Mouse (Mus musculus) embryonic facial prominence, embryonic 13.5 days (tissue): ENCODE data around the gene Fgd3. TPM values are rescaled to one million over a fixed set of nuclear protein-coding genes. Genes with fewer than 3 reads are reported as not detected.

ENCODE experiments used
- ATAC-seq: fragments of 200-750 bp; cut with Nextera tagmentation; 2 replicates; pipeline ENCODE4 v1.8.0; 2017; ENCODE audit warnings: low read depth; ENCODE audit not compliant: insufficient number of reproducible peaks, insufficient read depth, low FRiP score, low TSS enrichment
- H3K27ac ChIP-seq: fragments of 300-500 bp; sonication (generic); 2 replicates; pipeline ENCODE4 v1.5.1; 2015; ENCODE audit warnings: moderate library complexity, mild to moderate bottlenecking, inconsistent platforms
- H3K27me3 ChIP-seq: fragments of 300-500 bp; sonication (generic); 2 replicates; pipeline ENCODE4 v1.6.1; 2015; ENCODE audit warnings: mild to moderate bottlenecking, inconsistent platforms
- H3K36me3 ChIP-seq: fragments of 300-500 bp; sonication (generic); 2 replicates; pipeline ENCODE4 v1.6.1; 2015; ENCODE audit warnings: mild to moderate bottlenecking, inconsistent platforms
- H3K4me1 ChIP-seq: fragments of 300-500 bp; sonication (generic); 2 replicates; pipeline ENCODE4 v1.6.1; 2015; ENCODE audit warnings: inconsistent platforms
- H3K4me2 ChIP-seq: fragments of 300-500 bp; sonication (generic); 2 replicates; pipeline ENCODE4 v1.6.1; 2015; ENCODE audit warnings: moderate library complexity, mild to moderate bottlenecking, inconsistent platforms
- H3K4me3 ChIP-seq: fragments of 300-500 bp; sonication (generic); 2 replicates; pipeline ENCODE4 v1.5.1; 2015; ENCODE audit warnings: mild to moderate bottlenecking, inconsistent platforms
- H3K9ac ChIP-seq: fragments of 300-500 bp; sonication (generic); 2 replicates; pipeline ENCODE4 v1.6.1; 2015; ENCODE audit warnings: mild to moderate bottlenecking, inconsistent platforms
- H3K9me3 ChIP-seq: fragments of 300-500 bp; sonication (generic); 2 replicates; pipeline ENCODE4 v1.6.1; 2016; ENCODE audit warnings: inconsistent platforms
- WGBS: fragments of 180-500 bp; shearing (Covaris S2); methylation state at CpG from one replicate; pipeline ENCODE4 v1.1.7; 2015; ENCODE audit warnings: mixed read lengths; 5-methylcytosine and 5-hydroxymethylcytosine counted together
- polyA plus RNA-seq: library from polyadenylated mRNA; unstranded; fragments of >200 nt; fragmentation: Nextera tagmentation; extraction: Ambion mirVana; gene quantifications from 2 replicates; pipeline ENCODE4 v1.2.1, GENCODE M21; 2015

The Fgd3 gene
- polyA plus RNA-seq, 1 experiment from 2014 or later, result 1.00 TPM

DNA sequence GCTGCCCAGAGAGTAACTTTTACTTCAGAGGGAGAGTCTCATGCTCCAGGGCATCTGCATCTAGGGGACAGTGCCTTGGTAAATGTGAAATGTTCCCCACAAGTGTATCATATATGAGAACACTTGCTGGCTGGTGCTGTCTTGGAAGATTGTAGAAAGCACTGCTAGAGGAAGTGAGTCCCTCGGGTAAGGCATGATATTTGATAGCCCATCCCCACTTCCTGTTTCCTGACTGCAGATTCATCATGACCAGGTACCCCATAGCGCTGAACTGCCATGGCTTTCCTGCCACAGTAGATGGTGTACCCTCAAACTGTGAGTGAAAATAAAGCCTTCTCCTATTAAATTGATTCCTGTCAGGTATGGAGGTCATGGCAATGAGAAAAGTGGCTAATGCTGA, 52.5 kb downstream of the Fgd3 start:
- no peaks in the 10 kb centered on the region for H3K36me3 ChIP-seq
- no peak overlapping the region for H3K9ac ChIP-seq
- no peaks in the 10 kb centered on the region for H3K27me3 ChIP-seq
- H3K4me2 ChIP-seq, result no peak overlapping the region
- no peaks in the 10 kb centered on the region for H3K4me1 ChIP-seq
- no peaks in the 10 kb centered on the region for H3K9me3 ChIP-seq
- no peak overlapping the region for H3K4me3 ChIP-seq
- 36% methylated on average over 2 of the region's 2 CpGs for WGBS
- H3K27ac ChIP-seq, result no peak overlapping the region
- ATAC-seq, result no peak

DNA sequence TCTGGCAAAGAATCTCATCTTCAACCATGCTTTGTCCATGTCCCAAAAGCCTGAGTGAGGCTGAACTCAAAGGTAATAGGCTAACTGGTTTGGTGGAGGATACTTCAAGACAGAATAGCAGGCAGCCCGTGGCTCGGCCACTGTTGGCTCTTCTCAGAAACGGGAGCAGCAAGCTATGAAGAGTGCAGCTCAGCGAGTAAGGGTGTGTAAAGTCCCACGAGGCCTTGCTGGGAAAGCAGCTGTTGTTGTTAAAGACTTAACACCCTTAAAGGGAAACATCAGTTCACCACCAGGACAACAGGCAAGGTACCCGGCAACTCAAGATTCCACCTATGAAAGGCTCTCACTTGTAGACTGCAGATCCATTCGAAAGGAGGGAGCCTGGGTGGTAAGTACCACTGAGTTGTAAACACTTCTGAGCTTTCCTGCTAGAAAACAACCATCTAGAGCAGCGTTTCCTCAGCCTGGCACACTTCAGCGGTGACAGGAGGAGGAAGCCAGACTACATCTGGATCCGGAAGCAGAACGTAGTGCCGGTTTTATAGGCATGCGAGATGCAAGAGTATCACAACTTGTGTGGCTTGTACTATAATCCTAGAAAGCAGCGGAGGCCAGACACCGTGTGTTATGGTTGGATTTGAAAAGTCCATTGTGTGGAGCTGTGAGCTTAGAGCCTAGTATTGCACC, 59.9 kb downstream of the Fgd3 start:
- no peaks in the 10 kb centered on the region for H3K27me3 ChIP-seq
- no peaks in the 10 kb centered on the region for H3K9me3 ChIP-seq
- no peak overlapping the region for H3K9ac ChIP-seq
- H3K4me1 ChIP-seq, result peaks cover 4% of the 10 kb centered on the region; the same call in 1 of the 2 replicates
- no peak overlapping the region for H3K4me2 ChIP-seq
- no peak overlapping the region for H3K27ac ChIP-seq
- H3K36me3 ChIP-seq, result no peaks in the 10 kb centered on the region
- no peak overlapping the region for H3K4me3 ChIP-seq
- 78% methylated on average over 15 of the region's 15 CpGs for WGBS
- no peak for ATAC-seq

DNA sequence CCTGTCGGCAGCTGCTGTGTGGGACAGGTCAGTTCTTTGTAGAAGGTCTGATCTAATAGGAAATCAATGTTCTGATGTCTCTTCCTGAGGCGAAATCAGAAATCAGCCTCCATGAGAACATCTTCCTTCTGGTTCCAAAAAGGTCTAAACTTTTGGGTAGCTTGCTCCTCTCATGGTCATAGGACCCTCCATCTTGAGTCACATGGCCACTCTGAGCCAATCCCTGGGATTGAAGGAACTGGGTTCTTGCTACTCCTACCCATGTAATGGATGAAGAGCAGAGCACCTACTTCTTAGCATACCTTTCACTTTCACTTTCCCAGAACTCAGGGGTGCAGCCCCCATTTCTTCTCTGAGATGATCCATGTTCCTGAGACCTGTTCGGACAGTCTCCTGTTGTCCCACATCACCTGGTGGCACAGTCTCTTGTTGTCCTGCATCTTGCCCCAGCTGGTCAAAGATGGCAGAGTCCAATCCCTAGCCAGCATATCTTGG, 62.2 kb downstream of the Fgd3 start:
- H3K36me3 ChIP-seq, result no peaks in the 10 kb centered on the region
- 65% methylated on average over 3 of the region's 3 CpGs for WGBS

DNA sequence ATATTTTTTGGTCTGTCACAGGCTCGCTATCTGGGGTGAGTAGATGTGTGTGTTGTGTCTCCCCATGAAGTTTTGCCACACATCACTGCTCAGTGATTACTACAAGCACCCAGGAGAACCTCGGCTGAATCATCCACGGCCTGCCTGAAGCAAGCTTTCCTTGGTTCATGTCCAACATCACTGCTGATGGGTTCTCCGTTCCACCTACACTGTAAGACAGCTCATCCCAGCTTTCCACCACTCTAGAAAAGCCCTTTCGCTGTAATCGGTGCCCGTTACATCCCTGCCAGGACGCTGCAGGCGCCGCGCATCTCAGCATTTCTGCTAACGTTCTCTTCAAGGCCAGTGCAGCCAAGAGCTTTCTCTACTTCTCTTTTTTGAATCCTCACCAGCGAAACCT, 67.4 kb downstream of the Fgd3 start:
- H3K27me3 ChIP-seq, result peaks cover 16% of the 10 kb centered on the region
- peaks cover 9% of the 10 kb centered on the region for H3K4me1 ChIP-seq
- H3K9ac ChIP-seq, result no peak overlapping the region
- H3K27ac ChIP-seq, result no peak overlapping the region
- H3K9me3 ChIP-seq, result no peaks in the 10 kb centered on the region
- no peak for ATAC-seq
- no peaks in the 10 kb centered on the region for H3K36me3 ChIP-seq
- no peak overlapping the region for H3K4me2 ChIP-seq
- WGBS, result 89% methylated on average over 13 of the region's 13 CpGs
- H3K4me3 ChIP-seq, result no peak overlapping the region

More for the DNA sequence above, 62.2 kb downstream of the Fgd3 start:
- Histone ChIP-seq H3K4me2 (no peak overlapping the region), H3K27me3 (no peaks in the 10 kb centered on the region), H3K4me1 (peaks cover 4% of the 10 kb centered on the region; the same call in 1 of the 2 replicates), H3K4me3 (no peak overlapping the region), H3K27ac (no peak overlapping the region), H3K9ac (no peak overlapping the region), H3K9me3 (no peaks in the 10 kb centered on the region)
- no peak for ATAC-seq

DNA sequence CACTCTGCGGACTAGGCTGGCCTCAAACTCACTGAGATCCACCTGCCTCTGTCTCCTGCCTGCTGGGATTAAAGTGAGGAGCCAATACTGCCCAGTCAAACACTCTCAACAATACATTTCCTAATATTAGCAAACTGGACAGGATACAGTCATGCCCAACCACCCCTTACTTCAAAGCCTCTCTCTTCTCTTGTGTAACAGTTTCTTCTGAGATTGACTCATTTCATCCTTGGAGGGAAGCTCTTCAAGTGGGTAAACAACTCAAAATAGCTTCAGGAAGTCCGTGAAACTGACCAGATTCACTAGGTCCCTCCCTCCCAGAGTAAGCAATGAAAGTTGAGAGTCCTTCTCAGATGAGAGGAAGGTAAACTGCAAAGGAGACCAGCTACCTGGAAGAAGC, 68.0 kb downstream of the Fgd3 start:
- peaks cover 23% of the 10 kb centered on the region for H3K27me3 ChIP-seq
- no peak overlapping the region for H3K27ac ChIP-seq
- H3K4me2 ChIP-seq, result no peak overlapping the region
- no peaks in the 10 kb centered on the region for H3K36me3 ChIP-seq
- WGBS, result 73% methylated on average over 2 of the region's 2 CpGs
- no peak overlapping the region for H3K4me3 ChIP-seq
- no peak overlapping the region for H3K9ac ChIP-seq
- peaks cover 13% of the 10 kb centered on the region; the same call in 1 of the 2 replicates for H3K4me1 ChIP-seq
- no peak for ATAC-seq
- H3K9me3 ChIP-seq, result no peaks in the 10 kb centered on the region

DNA sequence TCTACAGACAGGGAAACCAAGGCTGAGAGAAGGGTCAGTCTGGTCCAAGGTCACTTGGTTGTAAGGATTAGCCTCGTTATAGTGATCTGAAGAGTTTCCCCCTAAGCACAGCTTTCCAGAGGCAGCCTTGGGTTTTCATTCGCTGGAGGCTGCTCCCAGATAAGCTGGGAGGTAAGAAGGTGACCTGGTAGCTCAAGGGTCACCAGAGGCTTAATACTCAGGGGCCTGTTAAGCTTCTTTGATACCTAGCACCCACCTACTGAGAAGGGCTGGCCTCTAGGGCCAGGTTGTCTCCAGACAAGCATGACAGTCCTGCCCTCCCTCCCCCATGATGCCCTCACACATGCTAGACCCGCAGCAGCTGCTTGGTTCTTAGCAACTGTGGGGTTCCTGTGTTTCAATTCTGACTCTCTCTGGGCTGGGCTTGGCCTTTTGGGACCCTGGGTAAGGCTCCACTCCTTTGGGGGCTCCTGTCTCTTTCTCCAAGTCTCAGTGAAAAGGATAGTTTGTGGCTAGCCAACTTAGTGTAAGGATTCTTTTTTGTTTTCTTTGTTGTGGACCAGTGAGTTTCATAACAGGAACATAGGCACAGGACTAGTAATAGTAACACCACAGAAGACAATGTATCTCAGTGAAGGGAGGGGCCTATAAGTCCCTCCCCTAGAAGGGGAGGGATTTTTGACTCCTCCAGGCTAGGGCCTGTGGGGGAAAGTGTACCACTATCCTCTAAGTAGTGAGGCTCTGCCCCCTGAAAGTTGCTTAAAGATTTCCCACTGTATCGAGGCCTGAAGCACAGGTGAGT, 69.2 kb downstream of the Fgd3 start:
- 32% methylated on average over 4 of the region's 4 CpGs for WGBS
- ATAC-seq, result no peak
- H3K4me1 ChIP-seq, result peaks cover 15% of the 10 kb centered on the region; the same call in 1 of the 2 replicates

DNA sequence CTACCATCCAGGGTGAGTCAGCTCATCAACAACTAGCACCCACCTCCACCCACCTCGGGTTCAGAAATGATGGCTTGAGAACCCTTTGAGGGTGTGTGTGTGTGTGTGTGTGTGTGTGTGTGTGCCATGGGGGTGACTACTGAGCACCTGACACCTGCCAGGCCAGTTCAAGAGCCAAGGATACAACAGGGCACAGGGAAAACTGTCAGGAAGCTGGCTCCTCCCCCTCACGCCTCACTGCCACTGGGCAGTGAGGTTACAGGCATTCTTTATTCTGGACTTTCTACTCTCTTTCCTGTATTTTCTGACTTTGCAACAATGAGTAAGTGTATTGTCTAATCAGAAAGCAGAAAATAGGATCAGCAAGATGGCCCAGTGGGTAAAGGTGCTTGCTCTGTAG, 70.5 kb downstream of the Fgd3 start:
- Histone ChIP-seq H3K4me1 (peaks cover 19% of the 10 kb centered on the region; the same call in 1 of the 2 replicates), H3K9me3 (no peaks in the 10 kb centered on the region), H3K27ac (no peak overlapping the region), H3K9ac (no peak overlapping the region), H3K27me3 (peaks cover 39% of the 10 kb centered on the region), H3K36me3 (no peaks in the 10 kb centered on the region), H3K4me3 (no peak overlapping the region), H3K4me2 (no peak overlapping the region)
- WGBS, result 59% methylated on average over 2 of the region's 2 CpGs
- no peak for ATAC-seq

More for the DNA sequence above, 69.2 kb downstream of the Fgd3 start:
- Histone ChIP-seq H3K27ac (no peak overlapping the region), H3K27me3 (peaks cover 34% of the 10 kb centered on the region), H3K4me3 (no peak overlapping the region), H3K9me3 (no peaks in the 10 kb centered on the region), H3K4me2 (no peak overlapping the region), H3K36me3 (no peaks in the 10 kb centered on the region), H3K9ac (no peak overlapping the region)

DNA sequence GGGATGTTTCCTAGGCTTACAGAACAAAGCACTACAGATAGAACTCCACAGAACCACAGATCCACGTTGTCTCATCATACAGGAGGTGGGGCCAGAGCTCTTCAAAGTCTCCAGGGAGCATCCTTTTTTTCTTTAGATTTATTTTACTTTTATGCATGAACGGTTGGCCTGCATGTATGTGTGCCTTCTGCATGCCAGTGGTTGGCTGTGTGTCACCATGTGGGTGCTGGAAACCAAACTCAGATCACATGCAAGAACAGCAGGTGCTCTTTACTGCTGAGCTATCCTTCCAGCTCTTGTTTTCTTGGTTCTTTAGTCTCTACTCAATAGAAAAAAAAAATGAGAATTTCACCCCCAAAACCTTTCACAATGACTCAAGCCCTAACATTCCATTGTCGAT, 71.2 kb downstream of the Fgd3 start:
- Histone ChIP-seq H3K4me3 (no peak overlapping the region), H3K9ac (no peak overlapping the region), H3K27me3 (peaks cover 39% of the 10 kb centered on the region), H3K4me2 (no peak overlapping the region), H3K4me1 (peaks cover 19% of the 10 kb centered on the region; the same call in 1 of the 2 replicates), H3K9me3 (no peaks in the 10 kb centered on the region), H3K27ac (no peak overlapping the region), H3K36me3 (no peaks in the 10 kb centered on the region)
- 59% methylated on average over 3 of the region's 3 CpGs for WGBS
- ATAC-seq, result no peak

DNA sequence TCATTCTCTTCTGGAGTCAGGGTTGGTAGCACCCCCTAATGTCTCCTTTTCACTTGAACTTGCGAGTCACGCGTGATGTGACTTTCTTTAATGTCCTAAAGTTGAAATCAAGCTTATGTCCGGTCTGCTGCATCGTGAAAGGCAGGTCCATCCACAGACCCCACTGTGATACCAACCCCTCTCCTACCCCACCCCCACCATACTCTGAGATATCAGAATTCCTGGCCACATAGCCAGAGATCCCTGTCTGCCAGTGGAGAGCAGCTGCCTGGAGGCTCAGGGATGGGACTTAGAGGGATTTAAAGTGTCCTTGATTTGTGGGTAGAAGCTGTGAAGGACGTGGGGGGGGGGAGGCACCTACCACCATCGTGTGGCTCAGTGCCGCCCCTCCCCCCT, 71.6 kb downstream of the Fgd3 start, which contains the start of gene Susd3:
Gene Susd3, minus strand, starts transcription at position 240 of the 396 bp plus-strand sequence.
- 16% methylated on average over 8 of the region's 8 CpGs for WGBS
- no peak within 1 kb of the TSS for H3K27ac ChIP-seq
- ATAC-seq, result no peak
- peak within 1 kb of the TSS; percentile 79 for H3K4me2 ChIP-seq
- H3K4me3 ChIP-seq, result peak within 1 kb of the TSS; percentile 48
- H3K4me1 ChIP-seq, result peaks cover 19% of the 10 kb centered on the region; the same call in 1 of the 2 replicates
- H3K9me3 ChIP-seq, result no peaks in the 10 kb centered on the region
- H3K9ac ChIP-seq, result peak within 1 kb of the TSS; percentile 66
- no peaks in the 10 kb centered on the region for H3K36me3 ChIP-seq
- peaks cover 39% of the 10 kb centered on the region for H3K27me3 ChIP-seq

DNA sequence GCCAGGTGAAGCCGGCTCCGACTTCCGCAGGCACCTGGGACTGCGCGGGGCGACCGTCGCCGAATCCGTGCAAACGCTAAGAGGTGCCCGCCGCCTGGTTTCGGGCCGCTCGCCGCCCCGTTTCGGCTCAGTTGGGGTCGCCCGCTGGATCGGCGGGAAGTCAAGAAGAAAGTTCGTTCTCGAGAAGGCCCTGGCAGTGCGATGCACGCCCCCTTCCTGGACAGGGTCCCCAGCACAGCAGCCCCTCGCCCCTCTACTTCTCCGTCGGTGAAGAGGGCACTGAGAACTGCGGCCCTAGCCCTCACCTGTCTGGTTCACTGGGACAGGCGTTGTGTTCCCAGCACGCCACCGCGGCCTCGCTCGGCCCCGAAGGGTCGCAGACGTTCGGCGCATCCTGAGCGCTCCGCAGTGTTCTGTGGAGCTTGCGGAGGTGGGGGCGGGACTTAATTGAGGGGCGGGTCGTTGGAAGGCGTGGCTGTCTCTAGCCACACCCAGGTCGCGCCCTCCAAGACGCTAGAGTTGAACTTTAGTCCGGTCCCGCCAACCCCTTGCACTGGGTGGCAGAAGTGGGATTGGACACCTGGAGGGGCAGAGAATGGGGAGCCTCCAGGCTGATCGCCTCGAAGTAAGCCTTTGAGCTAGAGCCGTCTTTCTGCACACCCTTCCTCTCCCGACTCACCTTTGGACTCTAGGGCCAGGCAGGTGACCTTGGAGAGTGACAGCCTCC, 72.2 kb downstream of the Fgd3 start:
- peaks cover 19% of the 10 kb centered on the region; the same call in 1 of the 2 replicates for H3K4me1 ChIP-seq
- H3K4me2 ChIP-seq, result peak overlapping the region; percentile 79
- H3K27ac ChIP-seq, result no peak overlapping the region
- peak overlapping the region; percentile 48 for H3K4me3 ChIP-seq
- H3K27me3 ChIP-seq, result peaks cover 39% of the 10 kb centered on the region
- ATAC-seq, result peak; percentile 12; the same call in 1 of the 2 replicates
- 1% methylated on average over 58 of the region's 58 CpGs for WGBS
- H3K9me3 ChIP-seq, result no peaks in the 10 kb centered on the region
- H3K9ac ChIP-seq, result peak overlapping the region; percentile 66
- no peaks in the 10 kb centered on the region for H3K36me3 ChIP-seq

DNA sequence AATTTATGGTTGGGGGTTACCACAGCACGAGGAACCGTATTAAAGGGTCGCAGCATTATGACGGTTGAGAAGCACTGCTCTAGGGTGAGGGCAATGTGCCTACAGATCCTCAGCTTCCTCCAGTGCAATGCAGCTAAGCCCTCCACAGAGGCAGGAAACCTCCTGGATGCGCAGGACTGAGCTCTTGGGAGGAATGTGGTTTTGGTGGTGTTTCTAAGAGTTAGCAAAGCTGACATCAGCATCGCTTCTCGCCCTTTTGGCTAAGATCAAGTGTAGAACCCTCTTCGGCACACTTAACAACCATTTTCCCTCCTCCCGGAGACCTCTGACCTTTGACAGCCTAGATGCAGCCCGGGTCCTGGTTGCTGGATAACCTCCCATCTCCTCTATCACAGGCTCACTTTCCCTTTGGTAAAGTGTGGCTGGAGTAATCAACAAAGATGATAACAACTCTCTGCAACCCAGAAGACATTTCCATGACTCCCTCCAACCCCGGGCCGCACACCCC, 72.8 kb downstream of the Fgd3 start:
- Histone ChIP-seq H3K27me3 (peaks cover 39% of the 10 kb centered on the region), H3K9ac (peak overlapping the region; percentile 66), H3K4me1 (peaks cover 19% of the 10 kb centered on the region; the same call in 1 of the 2 replicates), H3K4me3 (peak overlapping the region; percentile 48), H3K9me3 (no peaks in the 10 kb centered on the region), H3K4me2 (peak overlapping the region; percentile 79), H3K27ac (no peak overlapping the region), H3K36me3 (no peaks in the 10 kb centered on the region)
- no peak for ATAC-seq
- WGBS, result 29% methylated on average over 12 of the region's 12 CpGs
